Mouse (Mus musculus): ENCODE results near the gene Klc1.

DNA sequence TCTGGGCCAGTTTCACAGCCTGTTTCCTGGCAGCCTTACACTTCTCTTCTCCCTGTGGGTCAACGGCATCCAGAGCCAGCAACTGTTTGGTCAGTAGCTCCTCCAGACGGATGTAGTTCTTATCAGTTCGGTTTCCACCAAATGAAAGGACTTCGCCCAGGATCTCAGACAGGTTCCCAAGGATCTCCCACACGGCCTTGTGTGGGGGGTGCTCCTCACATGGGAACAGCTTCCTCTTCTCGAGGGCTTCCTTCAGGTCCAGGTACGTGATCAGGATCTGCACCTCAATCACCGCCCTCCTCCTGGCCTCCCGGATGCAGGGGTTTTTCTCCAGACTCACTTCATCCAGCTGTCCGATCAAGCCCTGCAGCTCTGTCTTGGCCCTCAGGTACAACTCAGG lies 48.6 kb upstream of the Klc1 start:
- TF ChIP-seq CHD2 (IDR thresholded peaks at IDR 0.05; ENCODE audit: low read depth, low read length), result no peak
- no peak for TF ChIP-seq HCFC1 (IDR thresholded peaks at IDR 0.05; ENCODE audit: borderline replicate concordance, insufficient read depth, low read length)
- TF ChIP-seq ZC3H11A (IDR thresholded peaks at IDR 0.05; ENCODE audit: borderline replicate concordance, low read depth, low read length), result no peak
